Mouse (Mus musculus) right cerebral cortex, postnatal 14 days (tissue): Measurements from ENCODE around the gene Cd68.
A peak's percentile ranks its signal among the peaks of the same experiment; 100 is the strongest.
"Not testable (repeated sequence)": the region's sequence is repeated elsewhere in the genome, so short reads cannot be mapped to it uniquely, and the experiment has no call there.

Experiments
- DNase-seq: peaks from one replicate; pipeline ENCODE4 v3.0.0; 2022

Cd68 gene

DNA sequence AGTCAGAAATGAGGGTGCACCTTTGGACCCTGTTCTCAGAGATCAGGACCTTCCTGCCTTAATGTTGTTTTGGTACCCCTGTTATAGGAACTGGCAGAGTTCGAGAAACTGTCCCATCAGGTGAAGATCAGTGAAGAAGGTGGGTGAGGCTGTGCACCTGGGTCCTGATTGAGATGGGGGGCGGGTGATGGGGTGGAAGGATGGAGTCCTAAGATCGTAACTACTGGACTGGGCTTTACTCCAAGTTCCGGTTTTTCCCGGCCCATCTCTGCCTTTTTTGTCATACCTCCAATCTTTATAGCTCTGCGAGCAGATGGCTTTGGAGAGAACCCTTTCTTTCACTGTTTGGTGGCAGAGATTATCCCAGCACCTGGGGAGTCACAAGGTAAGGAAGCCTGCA, 43.5 kb downstream of the Cd68 start:
- no peak for DNase-seq

DNA sequence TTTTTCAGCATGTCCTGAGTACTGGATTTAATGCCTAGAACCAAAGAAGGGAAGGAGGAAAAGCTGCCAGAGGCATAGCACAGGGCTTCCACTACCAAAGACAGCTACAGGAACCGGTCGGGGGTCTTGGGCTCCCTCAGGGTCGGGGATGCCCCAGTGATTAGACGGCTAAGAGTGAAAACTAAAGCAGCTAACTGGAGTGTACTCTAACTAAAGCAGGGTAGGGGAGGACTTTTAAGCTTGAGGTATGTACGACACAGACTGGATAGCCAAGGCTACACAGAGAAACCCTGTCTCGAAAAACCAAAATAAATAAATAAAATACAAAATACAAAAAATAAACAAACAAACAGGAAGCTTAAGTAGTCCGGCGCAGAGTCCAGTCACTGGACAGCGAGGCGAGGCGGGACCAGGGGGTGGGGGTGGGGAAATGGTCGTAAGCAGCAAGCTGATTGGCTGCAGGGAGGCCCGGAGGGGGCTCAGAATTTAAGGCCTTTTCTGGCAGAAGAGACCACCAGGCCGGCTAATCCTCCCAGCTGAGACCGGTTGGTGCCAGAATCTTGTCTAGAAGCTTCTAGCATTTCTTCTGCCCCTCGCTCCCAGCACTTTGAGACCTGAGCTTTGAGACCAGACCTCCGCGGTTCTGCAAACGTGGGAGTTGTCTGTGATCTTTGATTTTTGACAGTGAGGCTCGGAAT, 44.2 kb downstream of the Cd68 start, which contains the start of gene Sat2:
Gene Sat2 (plus strand): TSS at position 454 of the 698 bp plus-strand sequence.
- DNase-seq = peak; percentile 44

DNA sequence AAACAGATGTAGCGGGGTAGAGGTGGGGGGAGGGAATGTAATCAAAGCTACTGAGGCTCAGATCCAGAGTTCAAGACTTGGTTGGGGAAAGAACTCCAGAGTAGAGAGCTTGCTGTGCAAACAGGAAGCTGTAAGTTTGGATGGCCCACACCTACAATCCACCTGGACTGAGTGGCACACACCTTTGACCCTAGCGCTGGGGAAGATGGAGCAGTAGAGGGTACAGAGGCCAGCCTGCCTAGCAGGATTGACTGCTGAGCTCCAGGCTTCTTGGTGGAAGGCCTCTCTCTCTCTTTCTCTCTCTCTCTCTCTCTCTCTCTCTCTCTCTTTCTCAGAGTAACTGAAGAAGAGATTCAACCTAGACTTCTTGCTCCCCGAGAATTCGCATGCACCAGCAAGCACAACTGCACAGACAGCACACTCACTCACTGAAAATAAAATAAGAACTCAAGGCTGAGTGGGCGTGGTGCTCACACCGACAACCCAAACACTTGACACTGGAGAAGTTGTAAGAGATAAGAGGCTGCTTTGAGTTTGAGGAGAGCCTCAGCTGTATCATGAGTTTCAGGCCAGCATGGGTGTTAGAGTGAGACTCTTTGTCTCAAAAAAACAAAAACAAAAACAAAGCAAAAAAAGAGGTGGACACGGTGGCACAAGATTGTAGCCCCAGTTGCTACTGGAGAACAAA, 45.4 kb downstream of the Cd68 start:
- DNase-seq = no peak

- no peak for DNase-seq
Measured at GRCm38 (mm10) chr11:69617805-69618204, 48.1 kb downstream of the Cd68 start, which contains the start of gene Shbg. Gene Shbg (minus strand): TSS chr11:69617905.

- no peak for DNase-seq
Measured at GRCm38 (mm10) chr11:69616781-69617180, 49.2 kb downstream of the Cd68 start.

- DNase-seq = not testable (repeated sequence)
Measured at GRCm38 (mm10) chr11:69614257-69614588, 51.7 kb downstream of the Cd68 start.
